Mouse (Mus musculus) olfactory bulb, adult 2 months (tissue): ENCODE measurements around the gene Abt1.

ENCODE experiments used
- CTCF ChIP-seq: fragments of 200-500 bp; IDR thresholded peaks from 2 replicates; pipeline ENCODE4 v1.5.1; 2012; ENCODE audit warnings: low read depth, mild to moderate bottlenecking, low read length, moderate library complexity; ENCODE audit not compliant: insufficient read depth
- POLR2A ChIP-seq: fragments of 200-500 bp; IDR thresholded peaks from 2 replicates; pipeline ENCODE4 v1.6.1; 2012; ENCODE audit warnings: mild to moderate bottlenecking, low read depth, low read length, moderate library complexity; ENCODE audit not compliant: insufficient read depth

- TF ChIP-seq POLR2A (no peak), CTCF (no peak)
These were observed 4.7 kb upstream of the Abt1 start for GRCm38 (mm10) chr13:23428166-23428993.
